Mouse (Mus musculus): ENCODE data around the gene Shank1.
A peak's percentile ranks its signal among the peaks of the same experiment; 100 is the strongest.

DNA sequence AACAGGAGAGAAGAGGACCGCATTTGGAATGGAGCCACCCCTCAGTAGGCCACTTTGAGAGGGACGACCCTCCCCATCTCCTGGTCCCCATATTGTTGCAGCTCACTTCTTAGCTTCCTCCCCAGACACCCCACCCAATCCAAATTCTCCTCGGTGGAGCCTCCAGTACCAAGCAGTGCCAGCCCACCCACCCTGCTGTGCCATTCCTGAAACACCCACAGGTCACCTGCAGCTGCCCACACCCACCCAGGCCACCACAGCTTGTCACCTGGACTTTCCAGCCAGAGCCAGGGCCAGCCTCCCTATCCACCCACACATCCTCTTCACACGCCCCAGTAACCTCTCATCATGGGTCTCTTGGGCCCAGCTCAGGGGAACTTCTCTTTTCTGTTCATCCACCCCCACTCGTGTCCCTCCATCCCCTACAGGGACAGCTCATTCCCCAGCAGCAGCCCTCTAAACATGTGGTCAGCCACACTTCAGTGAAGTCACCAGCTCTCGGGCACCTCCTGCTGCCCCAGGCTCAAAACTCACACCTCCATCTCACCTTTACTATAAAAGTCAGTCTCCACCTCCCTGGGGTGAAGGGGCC is 1.8 kb downstream of the Shank1 start:
- TF ChIP-seq POLR2A (IDR thresholded peaks at IDR 0.05; ENCODE audit: low read depth, low read length) (no peak), CTCF (conservative IDR thresholded peaks at IDR 0.05; ENCODE audit: insufficient read depth, insufficient read length, low read depth, low read length) (0 out of 2 replicates have a peak, but pooled peaks have one; percentile 32)

Measured in kidney, adult 2 months (tissue).